Mouse (Mus musculus) heart, adult 2 months (tissue): ENCODE data around the gene Trio.

Experiments used
- CTCF ChIP-seq: fragments of 200-600 bp; IDR thresholded peaks from 2 replicates; pipeline ENCODE4 v1.8.1; 2022; ENCODE audit warnings: antibody characterized with exemption, mild to moderate bottlenecking, moderate library complexity
- POLR2A ChIP-seq: fragments of 200-500 bp; IDR thresholded peaks from 2 replicates; pipeline ENCODE4 v1.6.1; 2011; ENCODE audit warnings: mild to moderate bottlenecking, low read depth, low read length, control low read depth; ENCODE audit not compliant: insufficient read depth

- TF ChIP-seq CTCF (no peak), POLR2A (no peak)
Measured at GRCm38 (mm10) chr15:27960642-27961041, 65.0 kb downstream of the Trio start.
